Mouse (Mus musculus): ENCODE results near the gene B4gat1. TPM values are rescaled to one million over a fixed set of nuclear protein-coding genes. Genes with fewer than 3 reads are reported as not detected.

The B4gat1 gene
- total and polyA plus RNA-seq, 2 experiments from 2014 or later: 136 to 172 TPM

DNA sequence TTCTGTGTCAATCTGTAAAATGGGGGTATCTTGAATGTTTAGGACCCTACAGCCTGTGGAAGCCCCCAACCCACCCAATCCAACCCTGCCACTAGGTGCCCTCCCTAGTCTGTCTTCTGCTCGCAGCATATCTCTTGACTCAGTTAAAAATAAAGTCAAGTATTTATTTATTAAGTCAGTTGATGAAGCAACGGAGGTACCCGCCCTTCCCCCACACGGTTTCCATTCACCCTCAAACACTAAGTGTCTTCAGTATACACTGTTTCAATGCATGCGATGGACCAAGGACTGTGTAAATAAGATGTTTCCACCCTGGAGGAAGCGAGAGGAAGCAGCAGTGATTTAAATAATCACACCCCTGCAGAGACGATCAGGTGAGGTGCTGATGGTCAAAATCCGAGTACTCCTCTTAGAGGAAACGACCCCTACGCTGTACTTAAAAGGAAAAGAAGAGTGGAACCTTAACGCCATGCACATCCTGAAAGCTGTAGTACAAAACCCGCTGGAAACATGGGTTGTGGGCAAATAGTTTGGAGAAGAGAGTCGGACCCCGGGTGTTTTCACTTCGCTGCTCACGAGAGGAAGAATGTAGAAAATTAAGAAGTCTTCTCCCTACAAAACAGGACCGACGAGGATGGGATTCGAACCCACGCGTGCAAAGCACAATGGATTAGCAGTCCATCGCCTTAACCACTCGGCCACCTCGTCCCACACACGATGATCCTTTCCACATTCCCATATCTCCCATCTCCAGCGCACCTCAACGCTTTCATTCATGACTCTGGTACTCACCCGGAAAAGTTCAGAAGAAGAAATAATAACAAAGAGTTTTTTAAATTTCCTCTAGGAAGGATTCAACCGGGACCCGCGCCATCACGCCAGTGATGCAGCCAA, 701 bp upstream of the B4gat1 start:
- Histone ChIP-seq H3K9ac (replicated peaks; ENCODE audit: low read length, poor library complexity, severe bottlenecking) (peak overlapping the region; percentile 71), H3K36me3 (ENCODE audit: insufficient read depth, low read length) (peaks cover 5% of the 10 kb centered on the region), H3K27ac (ENCODE audit: low read depth, low read length) (peak overlapping the region; percentile 82), H3K9me3 (ENCODE audit: low read length) (no peaks in the 10 kb centered on the region), H3K27me3 (ENCODE audit: insufficient read depth, low read length) (no peaks in the 10 kb centered on the region), H3K4me3 (ENCODE audit: low read depth, low read length) (peak overlapping the region; percentile 82), H3K4me1 (ENCODE audit: insufficient read depth, low read length) (peaks cover 15% of the 10 kb centered on the region), H3K4me2 (ENCODE audit: low read depth, low read length, poor library complexity, severe bottlenecking) (peak overlapping the region; percentile 96)
- peak; percentile 86 for DNase-seq (ENCODE audit: low spot score)
- ATAC-seq (ENCODE audit: low FRiP score): peak; percentile 48; the same call in 1 of the 2 replicates
- 5% methylated on average over 32 of the region's 32 CpGs for WGBS
- TF ChIP-seq CTCF (IDR thresholded peaks at IDR 0.05): 0 out of 2 replicates have a peak, but pooled peaks have one; percentile 7

DNA sequence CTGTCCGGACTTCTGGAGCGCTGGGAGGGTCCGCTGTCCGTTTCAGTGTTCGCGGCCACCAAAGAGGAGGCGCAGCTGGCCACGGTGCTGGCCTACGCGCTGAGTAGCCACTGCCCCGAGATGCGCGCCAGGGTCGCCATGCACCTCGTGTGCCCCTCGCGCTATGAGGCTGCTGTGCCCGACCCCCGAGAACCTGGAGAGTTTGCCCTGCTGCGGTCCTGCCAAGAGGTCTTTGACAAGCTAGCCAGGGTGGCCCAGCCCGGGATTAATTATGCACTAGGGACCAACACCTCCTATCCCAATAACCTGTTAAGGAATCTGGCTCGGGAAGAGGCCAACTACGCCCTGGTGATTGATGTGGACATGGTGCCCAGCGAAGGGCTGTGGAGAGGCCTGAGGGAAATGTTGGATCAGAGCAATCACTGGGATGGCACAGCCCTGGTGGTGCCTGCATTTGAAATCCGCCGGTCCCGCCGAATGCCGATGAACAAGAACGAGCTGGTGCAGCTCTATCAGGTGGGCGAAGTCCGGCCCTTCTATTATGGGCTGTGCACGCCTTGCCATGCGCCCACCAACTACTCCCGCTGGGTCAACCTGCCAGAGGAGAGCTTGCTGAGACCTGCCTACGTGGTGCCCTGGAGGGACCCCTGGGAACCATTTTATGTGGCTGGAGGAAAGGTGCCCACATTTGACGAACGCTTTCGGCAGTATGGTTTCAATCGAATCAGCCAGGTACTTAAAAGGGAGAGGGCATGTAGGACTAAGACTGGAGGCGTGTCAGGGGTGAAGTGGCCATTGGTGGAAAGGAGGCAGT, 882 bp downstream of the B4gat1 start:
- ATAC-seq (ENCODE audit: low FRiP score) (peak; percentile 55; the same call in 1 of the 2 replicates), DNase-seq (ENCODE audit: low spot score) (peak; percentile 16)
- peaks cover 15% of the 10 kb centered on the region for H3K4me1 ChIP-seq (ENCODE audit: insufficient read depth, low read length)

DNA sequence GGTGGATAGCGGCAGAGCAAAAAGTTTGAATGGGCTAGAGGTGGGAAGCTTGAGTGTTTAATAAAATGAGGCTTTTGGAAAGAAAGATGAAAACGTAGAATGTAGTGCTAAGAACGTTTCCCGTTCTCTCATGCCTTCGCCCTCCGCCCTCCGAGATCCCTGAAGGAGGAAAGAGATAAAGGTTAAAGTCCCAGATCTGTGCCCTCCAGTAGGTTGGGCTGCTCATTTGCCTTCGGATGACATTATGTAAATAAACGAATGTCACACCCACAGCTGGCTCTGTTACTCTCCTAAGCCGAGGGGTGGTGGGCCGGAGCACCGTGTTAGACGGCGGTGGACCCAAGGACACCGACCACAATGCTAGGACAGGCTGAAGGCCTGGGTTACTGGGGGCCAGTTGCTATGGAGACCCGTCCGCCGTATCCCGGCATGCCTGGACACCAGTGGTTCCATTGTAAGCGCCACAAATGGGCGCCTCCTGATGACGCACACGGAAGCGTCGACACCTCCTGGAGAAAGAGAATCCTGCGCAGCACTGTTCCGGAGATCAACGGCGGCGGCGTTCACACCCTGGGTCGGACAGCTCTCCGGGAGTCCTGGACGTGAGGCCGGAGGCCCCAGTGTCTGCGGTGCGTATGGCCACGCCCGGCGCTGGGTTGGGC, 2.4 kb downstream of the B4gat1 start, which contains the start of gene Brms1:
TSS of gene Brms1 (plus strand) at position 493 of the 662 bp plus-strand sequence.
- DNase-seq (ENCODE audit: low spot score) (peak; percentile 96), ATAC-seq (ENCODE audit: low FRiP score) (peak; percentile 61)
- Histone ChIP-seq H3K4me3 (ENCODE audit: low read depth, low read length) (peak within 1 kb of the TSS; percentile 82), H3K9me3 (ENCODE audit: low read length) (no peaks in the 10 kb centered on the region), H3K36me3 (ENCODE audit: insufficient read depth, low read length) (peaks cover 12% of the 10 kb centered on the region), H3K9ac (replicated peaks; ENCODE audit: low read length, poor library complexity, severe bottlenecking) (peak within 1 kb of the TSS; percentile 76), H3K4me1 (ENCODE audit: insufficient read depth, low read length) (peaks cover 15% of the 10 kb centered on the region), H3K4me2 (ENCODE audit: low read depth, low read length, poor library complexity, severe bottlenecking) (peak within 1 kb of the TSS; percentile 96), H3K27me3 (ENCODE audit: insufficient read depth, low read length) (no peaks in the 10 kb centered on the region), H3K27ac (ENCODE audit: low read depth, low read length) (0 out of 2 replicates have a peak within 1 kb of the TSS, but pooled peaks have one; percentile 3)
- WGBS: 6% methylated on average over 40 of the region's 40 CpGs
- TF ChIP-seq CTCF (IDR thresholded peaks at IDR 0.05): peak; percentile 11; the same call in 1 of the 2 replicates

More for the DNA sequence above, 882 bp downstream of the B4gat1 start:
- H3K9ac ChIP-seq (replicated peaks; ENCODE audit: low read length, poor library complexity, severe bottlenecking): peak overlapping the region; percentile 71
- H3K36me3 ChIP-seq (ENCODE audit: insufficient read depth, low read length): peaks cover 9% of the 10 kb centered on the region
- H3K4me3 ChIP-seq (ENCODE audit: low read depth, low read length): peak overlapping the region; percentile 82
- H3K27ac ChIP-seq (ENCODE audit: low read depth, low read length): peak overlapping the region; percentile 82
- no peaks in the 10 kb centered on the region for H3K9me3 ChIP-seq (ENCODE audit: low read length)
- 10% methylated on average over 41 of the region's 41 CpGs for WGBS
- peak overlapping the region; percentile 96 for H3K4me2 ChIP-seq (ENCODE audit: low read depth, low read length, poor library complexity, severe bottlenecking)
- H3K27me3 ChIP-seq (ENCODE audit: insufficient read depth, low read length): no peaks in the 10 kb centered on the region
- TF ChIP-seq CTCF (IDR thresholded peaks at IDR 0.05): no peak

DNA sequence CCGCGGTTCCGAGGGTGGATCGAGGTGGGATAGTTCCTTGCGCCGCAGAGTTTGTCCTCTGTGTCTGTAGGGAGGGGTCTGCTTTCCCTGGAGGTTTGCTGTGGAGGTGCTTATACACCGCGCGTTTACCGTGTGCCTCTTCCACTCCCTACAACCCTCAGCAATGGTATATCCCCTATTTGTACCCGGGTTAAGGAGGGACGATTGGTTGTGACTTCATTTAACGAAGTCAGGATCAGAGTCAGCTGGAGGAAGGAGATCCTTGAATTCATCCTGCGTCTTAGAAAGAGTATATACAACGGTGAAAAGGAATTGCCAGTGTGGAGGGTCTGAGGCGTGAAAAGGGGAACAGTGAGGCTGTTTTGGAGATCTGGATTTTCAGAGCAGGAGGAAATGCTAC, 3.0 kb downstream of the B4gat1 start:
- ATAC-seq (ENCODE audit: low FRiP score): no peak
- peak overlapping the region; percentile 76 for H3K9ac ChIP-seq (replicated peaks; ENCODE audit: low read length, poor library complexity, severe bottlenecking)
- DNase-seq (ENCODE audit: low spot score): no peak
- H3K4me1 ChIP-seq (ENCODE audit: insufficient read depth, low read length): peaks cover 15% of the 10 kb centered on the region
- peak overlapping the region; percentile 82 for H3K4me3 ChIP-seq (ENCODE audit: low read depth, low read length)
- H3K27me3 ChIP-seq (ENCODE audit: insufficient read depth, low read length): no peaks in the 10 kb centered on the region
- H3K9me3 ChIP-seq (ENCODE audit: low read length): no peaks in the 10 kb centered on the region
- peaks cover 18% of the 10 kb centered on the region for H3K36me3 ChIP-seq (ENCODE audit: insufficient read depth, low read length)
- peak overlapping the region; percentile 96 for H3K4me2 ChIP-seq (ENCODE audit: low read depth, low read length, poor library complexity, severe bottlenecking)
- no peak for TF ChIP-seq CTCF (IDR thresholded peaks at IDR 0.05)
- WGBS: 2% methylated on average over 16 of the region's 16 CpGs
- 0 out of 2 replicates have a peak overlapping the region, but pooled peaks have one; percentile 3 for H3K27ac ChIP-seq (ENCODE audit: low read depth, low read length)

DNA sequence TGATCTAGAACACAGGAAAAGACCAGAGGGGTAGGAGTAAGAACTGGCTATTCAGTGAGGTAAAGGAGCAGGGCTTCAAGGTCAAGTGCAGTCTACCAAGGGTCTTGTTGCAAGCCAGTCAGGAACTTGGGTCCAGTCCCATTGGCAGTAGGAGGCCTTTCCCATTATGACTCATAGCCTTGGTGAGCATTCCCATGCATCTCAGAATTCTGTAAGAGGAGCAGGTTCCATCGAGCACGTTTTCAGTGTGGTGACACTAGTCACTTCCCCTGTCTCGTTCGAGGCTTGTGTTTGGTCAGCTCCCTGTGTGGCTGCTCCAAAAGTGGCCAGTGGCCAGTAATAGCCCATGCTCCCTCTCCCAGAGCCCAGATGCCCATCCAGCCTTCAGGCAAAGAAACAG, 6.9 kb downstream of the B4gat1 start:
- TF ChIP-seq CTCF (IDR thresholded peaks at IDR 0.05): no peak
- no peak overlapping the region for H3K9ac ChIP-seq (replicated peaks; ENCODE audit: low read length, poor library complexity, severe bottlenecking)
- no peaks in the 10 kb centered on the region for H3K27me3 ChIP-seq (ENCODE audit: insufficient read depth, low read length)
- H3K36me3 ChIP-seq (ENCODE audit: insufficient read depth, low read length): peaks cover 43% of the 10 kb centered on the region
- no peak for DNase-seq (ENCODE audit: low spot score)
- H3K9me3 ChIP-seq (ENCODE audit: low read length): no peaks in the 10 kb centered on the region
- 81% methylated on average over 4 of the region's 4 CpGs for WGBS
- ATAC-seq (ENCODE audit: low FRiP score): no peak
- peaks cover 12% of the 10 kb centered on the region for H3K4me1 ChIP-seq (ENCODE audit: insufficient read depth, low read length)
- no peak overlapping the region for H3K4me3 ChIP-seq (ENCODE audit: low read depth, low read length)
- no peak overlapping the region for H3K4me2 ChIP-seq (ENCODE audit: low read depth, low read length, poor library complexity, severe bottlenecking)
- H3K27ac ChIP-seq (ENCODE audit: low read depth, low read length): no peak overlapping the region

All from midbrain, postnatal 0 days (tissue).